Mouse (Mus musculus) kidney, postnatal 14 days (tissue): ENCODE measurements around the gene Gm4981.
A peak's percentile ranks its signal among the peaks of the same experiment; 100 is the strongest.
"Not testable (repeated sequence)": the region's sequence is repeated elsewhere in the genome, so short reads cannot be mapped to it uniquely, and the experiment has no call there.

Experiments
- DNase-seq: peaks from one replicate; pipeline ENCODE4 v3.0.0; 2022; ENCODE audit warnings: mixed read lengths

The Gm4981 gene

DNA sequence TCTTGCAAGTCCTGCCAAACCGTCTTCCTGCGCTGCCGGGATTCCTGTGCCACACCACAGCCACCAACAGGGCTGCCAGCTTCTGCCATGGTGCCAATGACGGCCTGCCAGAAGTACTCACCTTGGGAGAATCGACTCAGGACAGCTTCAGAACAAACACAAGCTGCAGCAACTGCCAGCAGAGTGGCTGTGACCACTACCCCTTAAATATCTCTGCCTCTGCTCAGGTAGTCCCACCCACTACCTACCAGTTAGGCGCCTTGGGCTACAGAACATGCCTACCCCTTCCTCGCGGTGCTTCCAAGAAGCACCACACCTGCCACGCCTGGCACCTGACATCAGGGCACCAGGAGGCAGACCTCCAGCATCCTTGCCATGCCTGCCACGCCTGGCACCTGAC, at the start of gene Gm4981:
Gene Gm4981, minus strand, starts transcription at position 89 of the 400 bp plus-strand sequence.
- no peak for DNase-seq

- DNase-seq = no peak
Observed at GRCm38 (mm10) chr10:58282238-58282637, 45.7 kb upstream of the Gm4981 start.

- DNase-seq = peak; percentile 2
Observed at GRCm38 (mm10) chr10:58258466-58258865, 22.0 kb upstream of the Gm4981 start.

DNA sequence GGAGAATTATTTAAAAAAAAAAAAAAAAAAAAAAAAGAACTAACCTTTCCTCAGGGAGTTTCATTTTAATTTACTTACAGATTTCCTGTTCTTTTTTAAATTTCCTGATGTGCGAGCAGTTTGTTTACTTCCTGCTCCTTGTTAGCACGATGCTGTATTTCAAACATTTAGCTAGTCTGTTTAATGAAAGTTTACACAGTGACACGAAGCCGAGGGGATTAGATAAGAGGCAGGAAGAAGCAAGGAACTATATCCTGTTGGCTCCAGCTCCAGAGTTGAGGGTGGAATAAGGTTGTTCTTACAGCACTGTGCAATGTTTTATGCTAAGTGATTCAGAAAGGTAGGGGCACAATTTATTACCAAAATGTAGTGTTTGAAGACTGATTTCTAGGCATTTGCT, 19.5 kb upstream of the Gm4981 start:
- peak; percentile 14 for DNase-seq

- DNase-seq = peak; percentile 96
Observed at GRCm38 (mm10) chr10:58255213-58255892, 18.9 kb upstream of the Gm4981 start, which contains the start of gene Gcc2. Gcc2 (plus strand) TSS chr10:58255497.

DNA sequence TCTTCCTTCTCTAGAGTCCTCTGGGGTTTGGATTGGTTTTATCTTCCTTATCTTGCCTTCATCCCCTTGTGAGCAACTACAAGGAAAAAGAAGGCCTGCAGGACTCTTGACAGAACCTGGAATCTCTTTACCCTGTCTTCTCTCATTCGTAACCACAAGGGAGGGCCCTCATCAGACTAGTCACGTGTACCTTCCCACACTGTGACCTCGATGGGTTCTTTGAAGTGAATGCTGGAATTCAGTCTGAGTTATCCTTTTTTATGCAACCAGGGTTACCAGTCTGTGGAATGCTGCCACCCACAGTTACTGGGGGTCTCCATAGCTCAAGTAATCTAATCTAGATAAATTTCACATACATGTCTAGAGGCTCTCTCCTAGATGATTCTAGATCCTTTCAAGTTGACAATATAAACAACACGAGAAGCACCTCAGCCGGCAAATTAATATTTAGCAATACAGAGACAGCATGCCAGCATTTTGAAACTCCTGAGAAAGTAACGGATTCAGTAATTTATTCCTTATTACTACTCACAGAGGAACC, 18.2 kb upstream of the Gm4981 start:
- DNase-seq = no peak

DNA sequence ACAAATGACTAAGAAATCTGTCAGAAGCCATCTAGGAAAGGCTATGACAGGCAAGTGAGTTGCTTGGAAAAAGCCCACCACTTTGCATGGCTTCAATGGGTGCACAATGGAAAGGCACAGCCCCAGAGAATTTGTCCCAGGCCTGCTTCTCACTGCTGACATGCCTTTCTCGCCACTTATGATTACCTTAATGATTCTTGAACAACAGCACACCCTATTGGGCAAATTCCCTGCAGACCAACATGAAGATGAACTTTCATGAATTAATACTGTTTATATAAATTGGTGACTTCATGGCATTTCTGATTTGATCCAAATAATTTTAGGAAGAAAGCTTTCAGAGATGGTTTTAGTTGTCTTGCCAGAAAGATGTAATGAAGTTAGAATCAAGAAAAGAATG, 13.0 kb upstream of the Gm4981 start:
- no peak for DNase-seq

DNA sequence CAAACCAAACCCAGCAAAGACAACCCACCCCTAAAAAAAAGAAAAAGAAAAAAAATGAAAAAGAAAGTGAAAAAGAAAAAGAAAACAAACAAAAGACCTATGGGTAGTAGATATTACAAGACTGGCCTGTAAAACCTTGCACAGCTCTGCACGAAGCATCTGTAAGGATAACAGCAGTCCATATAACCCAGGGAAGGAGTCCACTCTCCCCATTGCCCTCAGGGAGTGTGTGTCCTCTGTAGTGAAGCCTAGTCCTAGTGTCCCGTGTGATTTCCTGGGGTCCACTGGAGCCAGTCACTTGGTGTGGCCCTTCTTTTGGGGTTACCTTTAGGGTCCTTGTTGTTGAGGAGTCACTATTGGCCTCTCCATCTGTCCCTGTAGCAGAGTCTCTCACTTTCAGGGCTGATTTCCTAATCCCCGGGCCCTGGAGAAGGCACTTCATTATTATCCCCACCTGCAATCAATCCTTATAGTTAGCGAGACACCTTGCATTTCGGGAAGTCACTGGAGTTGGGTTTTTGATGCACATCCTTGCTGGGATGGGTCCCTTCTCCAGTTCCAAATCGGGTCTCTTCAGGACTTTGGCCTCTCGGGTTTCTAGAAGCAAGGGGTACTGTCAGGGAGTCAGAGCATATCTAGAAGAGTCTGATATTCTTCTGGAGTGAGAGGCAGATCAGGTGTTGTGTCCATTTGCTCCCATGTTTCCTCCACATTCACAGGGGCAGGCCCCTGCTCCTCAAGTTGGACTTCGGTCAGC, 2.7 kb upstream of the Gm4981 start:
- peak; percentile 56 for DNase-seq

DNA sequence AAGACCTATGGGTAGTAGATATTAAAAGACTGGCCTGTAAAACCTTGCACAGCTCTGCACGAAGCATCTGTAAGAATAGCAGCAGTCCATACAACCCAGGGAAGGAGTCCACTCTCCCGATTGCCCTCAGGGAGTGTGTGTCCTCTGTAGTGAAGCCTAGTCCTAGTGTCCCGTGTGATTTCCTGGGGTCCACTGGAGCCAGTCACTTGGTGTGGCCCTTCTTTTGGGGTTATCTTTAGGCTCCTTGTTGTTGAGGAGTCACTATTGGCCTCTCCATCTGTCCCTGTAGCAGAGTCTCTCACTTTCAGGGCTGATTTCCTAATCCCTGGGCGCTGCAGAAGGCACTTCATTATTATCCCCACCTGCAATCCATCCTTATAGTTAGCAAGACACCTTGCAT, 1.5 kb downstream of the Gm4981 start:
- peak; percentile 12 for DNase-seq

DNA sequence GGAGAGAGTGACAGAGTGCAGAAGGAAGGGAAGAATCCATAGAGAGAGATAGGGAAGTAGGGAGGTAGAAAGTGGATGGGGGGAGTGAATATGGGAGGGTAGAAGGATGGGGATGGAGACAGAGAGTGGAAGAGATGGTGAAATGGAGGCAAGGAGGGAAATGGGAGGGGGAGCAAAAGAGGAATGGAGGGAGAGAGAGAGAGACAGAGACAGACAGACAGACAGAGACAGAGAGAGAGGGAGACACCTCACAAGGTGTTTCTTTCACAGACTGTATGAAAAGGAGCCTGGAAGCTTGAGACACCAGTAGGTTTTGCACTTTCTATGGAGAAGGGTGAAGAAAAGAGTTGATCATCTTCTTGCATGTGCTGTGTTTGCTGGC, 2.8 kb downstream of the Gm4981 start:
- DNase-seq = peak; percentile 18

GRCm38 (mm10) chr10:58233054-58233739, 3.3 kb downstream of the Gm4981 start:
- peak; percentile 42 for DNase-seq

GRCm38 (mm10) chr10:58232641-58232969, 3.9 kb downstream of the Gm4981 start, which contains the start of gene Duxf3:
Duxf3 (minus strand) TSS chr10:58232675.
- DNase-seq = not testable (repeated sequence)

GRCm38 (mm10) chr10:58231779-58232640, 4.5 kb downstream of the Gm4981 start:
- DNase-seq = peak; percentile 80

GRCm38 (mm10) chr10:58231088-58231487, 5.4 kb downstream of the Gm4981 start:
- peak; percentile 60 for DNase-seq

DNA sequence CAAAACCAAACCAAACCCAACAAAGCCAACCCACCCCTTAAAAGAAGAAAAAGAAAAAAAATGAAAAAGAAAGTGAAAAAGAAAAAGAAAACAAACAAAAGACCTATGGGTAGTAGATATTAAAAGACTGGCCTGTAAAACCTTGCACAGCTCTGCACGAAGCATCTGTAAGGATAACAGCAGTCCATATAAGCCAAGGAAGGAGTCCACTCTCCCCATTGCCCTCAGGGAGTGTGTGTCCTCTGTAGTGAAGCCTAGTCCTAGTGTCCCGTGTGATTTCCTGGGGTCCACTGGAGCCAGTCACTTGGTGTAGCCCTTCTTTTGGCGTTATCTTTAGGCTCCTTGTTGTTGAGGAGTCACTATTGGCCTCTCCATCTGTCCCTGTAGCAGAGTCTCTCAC, 6.5 kb downstream of the Gm4981 start:
- not testable (repeated sequence) for DNase-seq

DNA sequence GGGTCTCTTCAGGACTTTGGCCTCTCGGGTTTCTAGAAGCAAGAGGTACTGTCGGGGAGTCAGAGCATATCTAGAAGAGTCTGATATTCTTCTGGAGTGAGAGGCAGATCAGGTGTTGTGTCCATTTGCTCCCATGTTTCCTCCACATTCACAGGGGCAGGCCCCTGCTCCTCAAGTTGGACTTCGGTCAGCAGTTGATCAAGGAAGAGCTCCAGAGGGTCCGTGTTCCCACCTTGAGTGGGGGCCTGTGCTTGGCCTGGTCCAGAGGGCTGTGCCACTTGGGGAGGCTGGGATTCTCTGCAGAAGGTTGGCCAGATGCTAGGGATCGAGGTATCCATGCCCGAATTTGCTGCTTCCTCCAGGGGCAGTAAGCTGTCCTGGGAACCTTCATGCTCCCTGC, 8.7 kb downstream of the Gm4981 start:
- not testable (repeated sequence) for DNase-seq

- peak; percentile 22 for DNase-seq
Observed at GRCm38 (mm10) chr10:58226357-58226756, 10.1 kb downstream of the Gm4981 start.

- peak; percentile 66 for DNase-seq
Observed at GRCm38 (mm10) chr10:58224827-58225785, 11.4 kb downstream of the Gm4981 start, which contains the start of gene AW822073. AW822073 (minus strand) TSS chr10:58224930.

- DNase-seq = peak; percentile 75
Observed at GRCm38 (mm10) chr10:58223972-58224805, 12.3 kb downstream of the Gm4981 start.

DNA sequence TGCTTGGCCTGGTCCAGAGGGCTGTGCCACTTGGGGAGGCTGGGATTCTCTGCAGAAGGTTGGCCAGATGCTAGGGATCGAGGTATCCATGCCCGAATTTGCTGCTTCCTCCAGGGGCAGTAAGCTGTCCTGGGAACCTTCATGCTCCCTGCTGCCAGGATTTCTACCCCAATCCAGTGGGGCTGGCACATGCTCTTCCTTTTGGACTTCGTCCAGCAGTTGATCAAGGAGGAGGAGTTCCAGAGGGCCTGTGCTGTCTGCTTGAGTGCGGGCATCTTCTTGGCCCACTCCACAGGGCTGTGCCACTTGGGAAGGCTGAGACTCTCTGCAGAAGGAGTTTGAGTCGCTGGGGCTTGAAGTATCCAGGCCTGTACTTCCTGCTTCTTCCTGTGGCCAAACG, 13.3 kb downstream of the Gm4981 start:
- DNase-seq = not testable (repeated sequence)
